Mouse (Mus musculus) liver, postnatal 0 days (tissue): ENCODE data around the gene C77080. TPM values are rescaled to one million over a fixed set of nuclear protein-coding genes. Genes with fewer than 3 reads are reported as not detected.

ENCODE experiments used
- ATAC-seq: fragments of 200-750 bp; cut with Nextera tagmentation; 2 replicates; pipeline ENCODE4 v1.8.0; 2017; ENCODE audit warnings: mild to moderate bottlenecking, moderate library complexity
- DNase-seq: peaks from one replicate; pipeline ENCODE4 v3.0.0-alpha.2; 2016
- H3K27ac ChIP-seq: fragments of 300-500 bp; sonication (generic); 2 replicates; pipeline ENCODE4 v1.5.1; 2014; ENCODE audit warnings: antibody characterized with exemption, moderate library complexity, mild to moderate bottlenecking, low read depth
- H3K27me3 ChIP-seq: fragments of 300-500 bp; sonication (generic); 2 replicates; pipeline ENCODE4 v1.6.1; 2014; ENCODE audit warnings: low read length, control low read depth, mixed read lengths; ENCODE audit not compliant: insufficient read depth
- H3K36me3 ChIP-seq: fragments of 300-500 bp; sonication (generic); replicated peaks from 2 replicates; pipeline ENCODE4 v1.6.1; 2014; ENCODE audit warnings: mild to moderate bottlenecking, control low read depth, low read length, moderate library complexity, mixed read lengths; ENCODE audit not compliant: insufficient read depth
- H3K4me1 ChIP-seq: fragments of 300-500 bp; sonication (generic); 2 replicates; pipeline ENCODE4 v1.6.1; 2014; ENCODE audit warnings: antibody characterized with exemption, mild to moderate bottlenecking, control low read depth; ENCODE audit not compliant: insufficient read depth
- H3K4me2 ChIP-seq: fragments of 300-500 bp; sonication (generic); 2 replicates; pipeline ENCODE4 v1.6.1; 2014; ENCODE audit warnings: low read depth, mild to moderate bottlenecking, low read length, moderate library complexity, mixed read lengths
- H3K4me3 ChIP-seq: fragments of 300-500 bp; sonication (generic); 2 replicates; pipeline ENCODE4 v1.5.1; 2014; ENCODE audit warnings: low read depth, low read length
- H3K9ac ChIP-seq: fragments of 300-500 bp; sonication (generic); replicated peaks from 2 replicates; pipeline ENCODE4 v1.6.1; 2014; ENCODE audit warnings: mild to moderate bottlenecking, moderate library complexity
- H3K9me3 ChIP-seq: fragments of 300-500 bp; sonication (generic); 2 replicates; pipeline ENCODE4 v1.6.1; 2016; ENCODE audit warnings: mild to moderate bottlenecking, control low read depth, low read length, mixed read lengths
- CTCF ChIP-seq: sonication (generic); IDR thresholded peaks from 2 replicates; pipeline ENCODE4 v1.5.1; 2016; ENCODE audit warnings: antibody characterized with exemption, low read depth
- EP300 ChIP-seq: IDR thresholded peaks from 2 replicates; pipeline ENCODE4 v1.6.1; 2016; ENCODE audit warnings: antibody characterized with exemption, low read depth, mild to moderate bottlenecking
- WGBS: fragments of 180-500 bp; shearing (Covaris S2); extraction: QIAGEN DNeasy Blood & Tissue Kit; methylation state at CpG from one replicate; pipeline ENCODE4 v1.1.7; 2014; ENCODE audit not compliant: insufficient replicate concordance; 5-methylcytosine and 5-hydroxymethylcytosine counted together
- polyA plus RNA-seq: library from polyadenylated mRNA; unstranded; fragments of >200 nt; fragmentation: Nextera tagmentation; extraction: Ambion mirVana; gene quantifications from 2 replicates; pipeline ENCODE4 v1.2.1, GENCODE M21; 2015

The C77080 gene
- polyA plus RNA-seq, 1 experiment from 2014 or later: 1.4 TPM

DNA sequence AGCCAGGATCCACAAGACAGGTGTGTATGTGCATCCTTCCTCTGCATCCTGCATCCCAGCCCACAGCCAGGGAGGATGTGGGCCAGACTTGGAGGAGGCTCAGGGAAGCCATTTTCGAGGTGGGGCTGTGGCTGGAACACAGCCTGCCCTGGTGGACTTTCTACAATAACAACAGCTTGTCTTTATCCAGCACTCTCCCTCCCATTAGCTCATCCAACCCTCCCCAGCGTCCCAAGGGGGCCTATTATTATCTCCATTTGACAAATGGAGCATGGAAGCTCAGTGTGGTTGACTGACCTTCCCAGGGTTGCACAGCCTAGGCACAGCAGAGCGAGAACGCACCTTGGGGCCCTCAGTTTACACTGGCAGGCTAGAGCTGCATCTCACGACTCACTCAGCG, 526 bp downstream of the C77080 start:
- no peaks in the 10 kb centered on the region for H3K36me3 ChIP-seq
- ATAC-seq: no peak
- WGBS: 40% methylated on average over 6 of the region's 6 CpGs

DNA sequence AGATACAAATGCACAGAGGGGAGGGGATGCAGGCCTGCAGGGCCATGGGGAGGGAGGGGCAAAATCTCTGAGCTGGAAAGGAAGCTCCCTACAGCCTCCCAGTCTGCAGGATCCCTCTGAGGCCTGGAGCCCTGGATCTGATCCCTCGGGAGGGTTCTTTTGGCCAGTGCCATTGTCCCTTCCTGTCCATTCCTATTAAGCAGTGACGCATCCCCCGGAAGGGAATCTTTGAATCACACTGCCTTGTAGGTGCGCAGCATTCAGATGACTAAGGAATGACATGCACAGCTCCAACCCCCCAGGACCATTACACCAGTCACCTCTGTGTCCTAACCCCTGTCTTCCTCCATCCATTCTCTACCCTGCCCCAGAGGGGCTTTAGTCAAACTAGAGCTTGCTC, 2.1 kb downstream of the C77080 start:
- TF ChIP-seq CTCF (no peak), EP300 (no peak)
- 78% methylated on average over 4 of the region's 4 CpGs for WGBS

More for the DNA sequence above, 526 bp downstream of the C77080 start:
- Histone ChIP-seq H3K27ac (no peak overlapping the region), H3K27me3 (no peaks in the 10 kb centered on the region), H3K9me3 (no peaks in the 10 kb centered on the region), H3K4me3 (no peak overlapping the region), H3K4me1 (peaks cover 27% of the 10 kb centered on the region), H3K9ac (no peak overlapping the region), H3K4me2 (no peak overlapping the region)
- no peak for DNase-seq
- TF ChIP-seq EP300 (no peak), CTCF (no peak)

DNA sequence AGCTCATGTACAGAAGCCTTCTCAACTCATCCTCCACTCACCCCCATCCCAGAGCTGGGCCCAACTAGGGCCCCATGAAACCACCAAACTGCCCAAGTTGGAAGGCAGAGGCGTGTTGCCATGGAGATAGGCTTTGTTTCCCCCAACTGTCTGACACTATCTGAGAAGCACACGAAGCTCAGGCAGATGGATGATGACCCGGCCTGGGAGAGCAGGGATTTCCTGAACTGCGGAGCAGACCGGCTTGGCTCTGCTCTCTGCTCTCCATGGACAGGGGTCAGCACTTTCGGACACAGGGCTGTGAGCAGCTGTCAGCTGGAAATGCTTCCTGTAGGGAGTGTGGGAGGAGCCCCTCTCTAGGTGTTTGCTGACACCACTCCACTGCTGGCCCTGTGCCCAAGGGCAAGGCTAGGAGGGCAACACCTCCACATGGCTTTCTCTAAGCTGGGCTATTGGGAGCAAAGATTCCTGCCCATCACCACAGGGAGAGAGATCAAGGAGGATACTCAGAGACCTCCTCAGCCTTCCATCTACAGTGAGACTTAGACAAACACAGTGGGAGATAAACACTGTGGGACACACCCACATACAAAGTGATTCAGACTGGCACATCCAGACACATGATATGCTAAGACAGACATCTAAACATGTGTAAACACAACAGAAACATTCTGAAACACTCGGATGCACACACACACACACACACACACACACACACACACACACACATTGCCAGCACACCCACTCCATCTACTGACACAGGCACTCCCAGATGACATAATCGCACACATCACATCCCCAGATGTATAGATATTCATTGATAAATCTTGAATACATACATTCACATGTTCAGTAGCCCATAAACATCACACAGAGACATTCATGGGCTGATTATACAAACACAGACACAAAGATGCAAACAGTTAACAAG, 4.5 kb downstream of the C77080 start:
- H3K9ac ChIP-seq: no peak overlapping the region; the same call in 1 of the 2 replicates
- ATAC-seq (peak; percentile 75), DNase-seq (peak; percentile 71)
- peak overlapping the region; percentile 44; the same call in 1 of the 2 replicates for H3K27ac ChIP-seq
- no peak overlapping the region for H3K4me3 ChIP-seq
- 20% methylated on average over 8 of the region's 8 CpGs for WGBS
- H3K9me3 ChIP-seq: no peaks in the 10 kb centered on the region
- no peak for TF ChIP-seq CTCF
- TF ChIP-seq EP300: no peak; the same call in 1 of the 2 replicates
- peaks cover 12% of the 10 kb centered on the region for H3K4me1 ChIP-seq
- no peaks in the 10 kb centered on the region for H3K36me3 ChIP-seq
- no peaks in the 10 kb centered on the region for H3K27me3 ChIP-seq
- H3K4me2 ChIP-seq: peak overlapping the region; percentile 38; the same call in 1 of the 2 replicates

More for the DNA sequence above, 2.1 kb downstream of the C77080 start:
- H3K9ac ChIP-seq: no peak overlapping the region
- no peak for ATAC-seq
- no peak overlapping the region for H3K27ac ChIP-seq
- H3K36me3 ChIP-seq: no peaks in the 10 kb centered on the region
- H3K4me1 ChIP-seq: peaks cover 24% of the 10 kb centered on the region
- no peaks in the 10 kb centered on the region for H3K27me3 ChIP-seq
- no peak for DNase-seq
- no peaks in the 10 kb centered on the region for H3K9me3 ChIP-seq
- H3K4me2 ChIP-seq: no peak overlapping the region
- no peak overlapping the region for H3K4me3 ChIP-seq

DNA sequence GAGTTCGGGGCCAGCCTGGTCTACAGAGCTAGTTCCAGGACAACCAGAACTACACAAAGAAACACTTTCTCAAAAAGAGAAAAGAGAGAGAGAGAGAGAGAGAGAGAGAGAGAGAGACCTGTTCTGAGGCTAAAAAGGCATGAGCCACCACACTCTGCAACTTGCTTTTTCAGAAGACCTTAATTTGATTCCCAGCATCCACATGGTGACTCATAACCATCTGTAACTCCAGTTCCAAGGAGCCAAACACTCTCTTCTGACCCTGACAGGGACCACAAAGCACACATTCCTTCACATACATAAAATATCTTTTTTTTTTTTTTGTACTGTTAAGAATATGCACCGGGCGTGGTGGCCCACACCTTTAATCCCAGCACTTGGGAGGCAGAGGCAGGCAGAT, 6.6 kb downstream of the C77080 start:
- Histone ChIP-seq H3K9me3 (no peaks in the 10 kb centered on the region), H3K4me3 (no peak overlapping the region), H3K9ac (no peak overlapping the region), H3K27me3 (peaks cover 9% of the 10 kb centered on the region; the same call in 1 of the 2 replicates), H3K4me1 (peaks cover 22% of the 10 kb centered on the region), H3K27ac (no peak overlapping the region), H3K36me3 (no peaks in the 10 kb centered on the region), H3K4me2 (no peak overlapping the region)
- no peak for TF ChIP-seq CTCF
- TF ChIP-seq EP300: no peak
- ATAC-seq (no peak), DNase-seq (no peak)
- 81% methylated on average over 3 of the region's 3 CpGs for WGBS

DNA sequence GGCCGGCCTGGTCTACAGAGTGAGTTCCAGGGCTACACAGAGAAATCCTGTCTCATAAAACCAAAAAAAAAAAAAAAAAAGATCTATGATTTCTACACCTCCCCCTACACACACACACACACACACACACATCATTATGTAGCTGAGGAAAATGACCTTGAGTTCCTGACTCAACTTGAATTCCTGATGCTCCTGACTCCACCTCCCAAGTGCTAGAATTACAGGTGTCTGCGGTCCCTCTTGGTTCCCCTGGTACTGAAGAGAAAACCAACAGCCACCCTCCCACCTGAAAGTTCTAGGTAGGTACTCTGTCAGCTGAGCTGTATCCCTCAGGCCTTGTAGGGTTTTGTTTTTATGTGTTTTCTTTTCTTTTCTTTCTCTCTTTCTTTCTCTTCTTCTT, 8.7 kb downstream of the C77080 start:
- Histone ChIP-seq H3K9ac (no peak overlapping the region), H3K4me2 (no peak overlapping the region), H3K4me3 (no peak overlapping the region), H3K4me1 (peaks cover 22% of the 10 kb centered on the region), H3K27ac (no peak overlapping the region), H3K27me3 (peaks cover 26% of the 10 kb centered on the region), H3K9me3 (no peaks in the 10 kb centered on the region), H3K36me3 (no peaks in the 10 kb centered on the region)
- TF ChIP-seq EP300 (no peak), CTCF (no peak)
- ATAC-seq (no peak), DNase-seq (no peak)
- WGBS: 77% methylated on average over 2 of the region's 2 CpGs

DNA sequence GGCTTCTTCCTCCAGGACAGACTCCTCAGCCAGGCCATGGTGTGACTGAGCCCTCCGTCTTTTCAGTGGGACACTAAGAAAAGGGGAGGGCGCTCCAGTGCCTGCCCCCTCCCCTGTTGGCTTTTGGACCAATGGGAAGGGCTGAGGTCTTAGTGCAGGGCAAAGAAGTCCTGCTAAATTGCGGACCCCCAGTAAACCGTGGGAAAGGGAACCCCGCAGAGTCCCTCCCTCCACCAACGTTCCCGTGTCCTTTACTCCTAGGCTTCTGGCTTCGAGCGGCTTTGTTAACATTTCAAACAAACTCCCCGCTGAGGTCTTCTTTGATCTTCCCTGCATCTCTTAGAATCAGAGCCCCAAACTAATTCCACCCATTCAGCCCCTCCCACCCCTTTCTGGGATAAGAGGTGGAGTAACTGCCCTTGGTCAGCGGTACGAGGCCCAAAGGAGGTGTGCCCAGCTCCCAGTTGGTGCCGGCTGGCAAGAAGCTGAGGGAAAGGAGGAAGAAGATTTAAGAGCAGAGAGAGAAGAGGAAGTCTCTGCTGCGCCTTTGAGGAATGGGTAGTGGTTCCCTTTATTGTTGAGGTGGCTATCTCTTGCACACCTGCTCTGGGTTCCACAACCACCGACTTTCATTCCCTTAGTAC, 9.6 kb downstream of the C77080 start:
- Histone ChIP-seq H3K4me2 (peak overlapping the region; percentile 50), H3K4me3 (no peak overlapping the region; the same call in 1 of the 2 replicates), H3K9ac (no peak overlapping the region), H3K27ac (peak overlapping the region; percentile 89), H3K27me3 (peaks cover 34% of the 10 kb centered on the region), H3K4me1 (peaks cover 20% of the 10 kb centered on the region), H3K36me3 (no peaks in the 10 kb centered on the region), H3K9me3 (no peaks in the 10 kb centered on the region)
- DNase-seq: no peak
- ATAC-seq: peak; percentile 26
- WGBS: 9% methylated on average over 15 of the region's 15 CpGs
- TF ChIP-seq EP300: no peak
- no peak for TF ChIP-seq CTCF
